Mouse (Mus musculus) thymus, adult 2 months (tissue): ENCODE measurements around the gene Sec24b.

Experiments used
- CTCF ChIP-seq: fragments of 200-500 bp; IDR thresholded peaks from 2 replicates; pipeline ENCODE4 v1.5.1; 2012; ENCODE audit warnings: mild to moderate bottlenecking, control low read depth, low read length, moderate library complexity, borderline replicate concordance; ENCODE audit not compliant: control insufficient read depth, poor library complexity, insufficient read depth; ENCODE audit errors: extremely low read depth
- POLR2A ChIP-seq: fragments of 200-500 bp; IDR thresholded peaks from 2 replicates; pipeline ENCODE4 v1.6.1; 2012; ENCODE audit warnings: mild to moderate bottlenecking, low read length, control low read depth, moderate library complexity; ENCODE audit not compliant: control insufficient read depth, poor library complexity, insufficient read depth; ENCODE audit errors: extremely low read depth

- TF ChIP-seq POLR2A, result no peak
- TF ChIP-seq CTCF, result no peak
These were observed 14.4 kb upstream of the Sec24b start for GRCm38 (mm10) chr3:130075746-130076145.
